Comparison of ENCODE assay signal across 8 mouse cellular contexts in the genomic region with DNA sequence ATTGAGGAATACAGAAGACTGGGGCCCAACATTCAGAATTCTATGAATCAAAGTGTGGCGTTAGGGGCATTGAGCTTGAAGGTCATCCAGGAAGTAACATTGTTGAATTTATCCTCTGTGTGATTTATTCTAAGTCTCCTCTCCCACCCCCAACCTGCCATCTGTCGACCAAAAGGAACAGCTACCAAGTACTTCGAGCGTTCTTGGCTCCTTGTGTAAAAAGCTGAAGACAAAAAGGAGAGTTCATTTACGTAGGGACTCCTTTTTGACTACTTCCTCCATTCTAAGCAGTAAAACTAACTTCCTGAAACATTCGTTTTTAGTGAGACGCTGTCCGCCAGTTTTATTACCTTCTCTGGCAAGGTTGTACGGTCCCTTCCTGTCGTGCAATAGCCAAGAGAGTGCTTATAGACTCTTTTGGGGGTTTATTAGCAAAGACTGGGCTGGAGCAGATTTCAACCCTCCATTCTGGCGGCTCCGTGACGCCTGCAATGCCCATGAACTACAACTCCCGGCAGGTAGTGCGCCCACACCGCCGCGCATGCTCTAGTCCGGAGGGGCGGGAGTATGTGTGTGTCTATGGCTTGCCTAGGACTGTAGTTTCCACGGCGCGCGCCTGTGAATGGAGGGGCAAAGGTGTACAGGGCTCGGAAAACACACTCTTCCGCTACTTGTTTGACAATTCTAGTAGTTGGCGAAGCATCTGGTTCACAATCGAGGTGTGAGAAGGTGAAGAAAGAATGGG. TPM values are rescaled to one million over a fixed set of nuclear protein-coding genes. Genes with fewer than 3 reads are reported as not detected.
DNase-seq lines count a peak whose midpoint lies in the region; ATAC-seq lines count a peak whose summit lies in the region.

No protein-coding gene starts in this region.

- peak overlapping the region; percentile 81 for H3K4me2 ChIP-seq in forebrain, embryonic 11.5 days (ENCODE audit: low read depth, low read length, severe bottlenecking)
- peak overlapping the region; percentile 68 for H3K4me2 ChIP-seq in heart, embryonic 16.5 days (ENCODE audit: low read depth, low read length)
- peak overlapping the region; percentile 96 for H3K4me2 ChIP-seq in liver, embryonic 15.5 days
- H3K4me2 ChIP-seq in neural tube, embryonic 12.5 days (replicated peaks): peak overlapping the region; percentile 77

- peak overlapping the region; percentile 91 for H3K27ac ChIP-seq in forebrain, embryonic 11.5 days (ENCODE audit: low read depth, low read length)
- peak overlapping the region; percentile 98 for H3K27ac ChIP-seq in heart, embryonic 16.5 days (ENCODE audit: low read length)
- H3K27ac ChIP-seq in liver, embryonic 15.5 days (replicated peaks): peak overlapping the region; percentile 98
- H3K27ac ChIP-seq in neural tube, embryonic 12.5 days: peak overlapping the region; percentile 57

- ATAC-seq in forebrain, embryonic 11.5 days (replicated peaks; ENCODE audit: low FRiP score): peak; percentile 95
- ATAC-seq in heart, embryonic 16.5 days (replicated peaks; ENCODE audit: extremely low read depth, insufficient read depth, low FRiP score): peak; percentile 94
- ATAC-seq in liver, embryonic 15.5 days (ENCODE audit: insufficient read depth): peak; percentile 95
- ATAC-seq in neural tube, embryonic 12.5 days (ENCODE audit: low FRiP score, low read depth): peak; percentile 98

- H3K4me1 ChIP-seq in forebrain, embryonic 11.5 days (replicated peaks; ENCODE audit: control insufficient read depth, insufficient read depth, low read length): no peaks in the 10 kb centered on the region
- H3K4me1 ChIP-seq in heart, embryonic 16.5 days (ENCODE audit: control insufficient read depth, insufficient read depth, low read length): peaks cover 7% of the 10 kb centered on the region; the same call in 1 of the 2 replicates
- H3K4me1 ChIP-seq in liver, embryonic 15.5 days (replicated peaks): peaks cover 30% of the 10 kb centered on the region
- peaks cover 10% of the 10 kb centered on the region for H3K4me1 ChIP-seq in neural tube, embryonic 12.5 days

- peak overlapping the region; percentile 85 for H3K9ac ChIP-seq in forebrain, embryonic 11.5 days (ENCODE audit: low read length)
- H3K9ac ChIP-seq in heart, embryonic 16.5 days (ENCODE audit: low read length): peak overlapping the region; percentile 92
- H3K9ac ChIP-seq in liver, embryonic 15.5 days: peak overlapping the region; percentile 96
- peak overlapping the region; percentile 73 for H3K9ac ChIP-seq in neural tube, embryonic 12.5 days

- WGBS in forebrain, embryonic 11.5 days: under 1% methylated on average over 28 of the region's 28 CpGs
- WGBS in heart, embryonic 16.5 days: under 1% methylated on average over 28 of the region's 28 CpGs
- under 1% methylated on average over 28 of the region's 28 CpGs for WGBS in liver, embryonic 15.5 days (ENCODE audit: insufficient replicate concordance)
- under 1% methylated on average over 28 of the region's 28 CpGs for WGBS in neural tube, embryonic 12.5 days

- no peaks in the 10 kb centered on the region for H3K9me3 ChIP-seq in forebrain, embryonic 11.5 days (ENCODE audit: control insufficient read depth, low read length)
- no peaks in the 10 kb centered on the region for H3K9me3 ChIP-seq in heart, embryonic 16.5 days (replicated peaks; ENCODE audit: control insufficient read depth, low read length)
- H3K9me3 ChIP-seq in liver, embryonic 15.5 days (replicated peaks): no peaks in the 10 kb centered on the region
- H3K9me3 ChIP-seq in neural tube, embryonic 12.5 days: no peaks in the 10 kb centered on the region

- peak overlapping the region; percentile 91 for H3K4me3 ChIP-seq in forebrain, embryonic 11.5 days (ENCODE audit: low read depth, low read length)
- peak overlapping the region; percentile 87 for H3K4me3 ChIP-seq in heart, embryonic 16.5 days (ENCODE audit: low read length)
- H3K4me3 ChIP-seq in liver, embryonic 15.5 days (replicated peaks): peak overlapping the region; percentile 97
- peak overlapping the region; percentile 84 for H3K4me3 ChIP-seq in neural tube, embryonic 12.5 days

- DNase-seq in CD8-positive naive resting alpha-beta T cell, adult 2 months (ENCODE audit: low read depth in 2 of 2, low spot score in 2 of 2): peak; percentile 93 to 95
- peak; percentile 88 for DNase-seq in c-Kit-positive CD71-negative TER-119-negative erythroid progenitor cells, embryonic 14.5 days (ENCODE audit: low read depth)
- DNase-seq in forebrain, embryonic 11.5 days (ENCODE audit: low spot score): peak; percentile 95
- peak; percentile 96 for DNase-seq in kidney, postnatal 36 days
- peak; percentile 93 for DNase-seq in telencephalon, adult 2 months (ENCODE audit: low read depth, low spot score)

- no peaks in the 10 kb centered on the region for H3K36me3 ChIP-seq in forebrain, embryonic 11.5 days (ENCODE audit: control insufficient read depth, insufficient read depth, low read length)
- peaks cover 8% of the 10 kb centered on the region for H3K36me3 ChIP-seq in heart, embryonic 16.5 days (ENCODE audit: control insufficient read depth, insufficient read depth)
- H3K36me3 ChIP-seq in liver, embryonic 15.5 days (replicated peaks): peaks cover 19% of the 10 kb centered on the region
- H3K36me3 ChIP-seq in neural tube, embryonic 12.5 days: peaks cover 17% of the 10 kb centered on the region

- no peaks in the 10 kb centered on the region for H3K27me3 ChIP-seq in forebrain, embryonic 11.5 days (ENCODE audit: control insufficient read depth, insufficient read depth, low read length)
- no peaks in the 10 kb centered on the region for H3K27me3 ChIP-seq in heart, embryonic 16.5 days (ENCODE audit: control insufficient read depth, insufficient read depth, low read length)
- no peaks in the 10 kb centered on the region for H3K27me3 ChIP-seq in liver, embryonic 15.5 days
- H3K27me3 ChIP-seq in neural tube, embryonic 12.5 days (replicated peaks): no peaks in the 10 kb centered on the region

RNA-seq across cellular contexts. Expression of gene Gpbp1l1, which starts 0.7 kb away (rescaled TPM):
- polyA plus RNA-seq in forebrain, embryonic 11.5 days (2014; fragmentation: Nextera tagmentation; extraction: Ambion mirVana): 35.7 and 38.1 TPM in 2 replicates
- polyA plus RNA-seq in heart, embryonic 16.5 days (2015; fragmentation: Nextera tagmentation; extraction: Ambion mirVana): 25.1 and 31.5 TPM in 2 replicates
- polyA plus RNA-seq in liver, embryonic 15.5 days (2015; fragmentation: Nextera tagmentation; extraction: Ambion mirVana): 12.6 and 13.4 TPM in 2 replicates
- polyA plus RNA-seq in neural tube, embryonic 12.5 days (2016; fragmentation: Nextera tagmentation; extraction: Ambion mirVana): 19.5 and 20.8 TPM in 2 replicates

RNA-seq across cellular contexts. Expression of gene Tmem69, which starts 1.0 kb away (rescaled TPM):
- 30.3 and 30.7 TPM in 2 replicates for polyA plus RNA-seq in forebrain, embryonic 11.5 days (2014; fragmentation: Nextera tagmentation; extraction: Ambion mirVana)
- 23.2 and 33.4 TPM in 2 replicates for polyA plus RNA-seq in heart, embryonic 16.5 days (2015; fragmentation: Nextera tagmentation; extraction: Ambion mirVana)
- polyA plus RNA-seq in liver, embryonic 15.5 days (2015; fragmentation: Nextera tagmentation; extraction: Ambion mirVana): 19.2 and 21.3 TPM in 2 replicates
- 28.4 and 30.2 TPM in 2 replicates for polyA plus RNA-seq in neural tube, embryonic 12.5 days (2016; fragmentation: Nextera tagmentation; extraction: Ambion mirVana)

RNA-seq across cellular contexts. Expression of gene Ccdc17, which starts 39.7 kb away (rescaled TPM):
- polyA plus RNA-seq in forebrain, embryonic 11.5 days (2014; fragmentation: Nextera tagmentation; extraction: Ambion mirVana): 2.6 and 3.5 TPM in 2 replicates
- polyA plus RNA-seq in heart, embryonic 16.5 days (2015; fragmentation: Nextera tagmentation; extraction: Ambion mirVana): 5.2 and 6.1 TPM in 2 replicates
- polyA plus RNA-seq in liver, embryonic 15.5 days (2015; fragmentation: Nextera tagmentation; extraction: Ambion mirVana): 1.1 and 2.3 TPM in 2 replicates
- 3.5 and 3.8 TPM in 2 replicates for polyA plus RNA-seq in neural tube, embryonic 12.5 days (2016; fragmentation: Nextera tagmentation; extraction: Ambion mirVana)

RNA-seq across cellular contexts. Expression of gene Ipp, which starts 49.4 kb away (rescaled TPM):
- 8.1 and 8.8 TPM in 2 replicates for polyA plus RNA-seq in forebrain, embryonic 11.5 days (2014; fragmentation: Nextera tagmentation; extraction: Ambion mirVana)
- polyA plus RNA-seq in heart, embryonic 16.5 days (2015; fragmentation: Nextera tagmentation; extraction: Ambion mirVana): 16.2 and 16.3 TPM in 2 replicates
- polyA plus RNA-seq in liver, embryonic 15.5 days (2015; fragmentation: Nextera tagmentation; extraction: Ambion mirVana): 13.3 and 13.6 TPM in 2 replicates
- polyA plus RNA-seq in neural tube, embryonic 12.5 days (2016; fragmentation: Nextera tagmentation; extraction: Ambion mirVana): 13.2 and 14.7 TPM in 2 replicates

Comparison
In these comparisons a context has a peak if more than half of its experiments do, and no peak if none do; other contexts are left out.
1. Peak in every context shown above with its lines: DNase-seq, ATAC-seq, H3K4me3 ChIP-seq and H3K27ac ChIP-seq.